In the genomic region with DNA sequence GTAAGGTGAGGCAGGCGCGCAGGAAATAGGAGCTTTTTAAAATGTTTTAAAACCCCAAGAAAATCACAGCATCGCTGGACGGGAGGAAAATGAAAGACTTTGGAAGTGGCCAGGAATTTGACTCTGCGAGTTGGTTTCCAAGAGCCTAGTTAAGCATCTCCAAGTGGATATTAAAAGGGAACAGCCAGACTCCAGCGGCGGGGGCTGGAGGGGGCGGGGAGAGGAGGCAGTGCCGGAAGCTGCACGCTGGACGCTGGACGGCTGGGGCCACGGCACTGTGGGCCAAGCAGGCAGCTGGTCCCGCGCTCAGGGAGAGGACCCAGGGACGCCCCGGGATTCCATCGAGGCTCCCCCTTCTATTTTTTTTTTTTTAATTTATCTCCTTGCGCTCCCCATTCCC, we compare ENCODE assay signal across 8 mouse cellular contexts. TPM values are rescaled to one million over a fixed set of nuclear protein-coding genes. Genes with fewer than 3 reads are reported as not detected.
DNase-seq lines count a peak whose midpoint lies in the region; ATAC-seq lines count a peak whose summit lies in the region.

No protein-coding gene starts in this region.

- WGBS in embryonic facial prominence, embryonic 15.5 days: 12% methylated on average over 19 of the region's 19 CpGs
- WGBS in heart, embryonic 14.5 days: 18% methylated on average over 19 of the region's 19 CpGs
- WGBS in kidney, embryonic 15.5 days: 19% methylated on average over 19 of the region's 19 CpGs
- 8% methylated on average over 19 of the region's 19 CpGs for WGBS in lung, embryonic 16.5 days

- H3K27ac ChIP-seq in embryonic facial prominence, embryonic 15.5 days (replicated peaks): peak overlapping the region; percentile 91
- H3K27ac ChIP-seq in heart, embryonic 14.5 days (replicated peaks in 1 of 2; ENCODE audit: control insufficient read depth in 1 of 2, insufficient read depth in 1 of 2, low read depth in 2 of 2, low read length in 2 of 2): peak overlapping the region in 1 of 2 experiments; percentile 47; a peak in 2 of 4 replicates
- peak overlapping the region; percentile 72 for H3K27ac ChIP-seq in kidney, embryonic 15.5 days
- H3K27ac ChIP-seq in lung, embryonic 16.5 days (ENCODE audit: low read length): peak overlapping the region; percentile 92

- no peaks in the 10 kb centered on the region for H3K9me3 ChIP-seq in embryonic facial prominence, embryonic 15.5 days (replicated peaks)
- H3K9me3 ChIP-seq in heart, embryonic 14.5 days (ENCODE audit: control insufficient read depth, low read length): no peaks in the 10 kb centered on the region
- no peaks in the 10 kb centered on the region for H3K9me3 ChIP-seq in kidney, embryonic 15.5 days (replicated peaks)
- no peaks in the 10 kb centered on the region for H3K9me3 ChIP-seq in lung, embryonic 16.5 days (ENCODE audit: control insufficient read depth, low read length)

- H3K4me1 ChIP-seq in embryonic facial prominence, embryonic 15.5 days: peaks cover 66% of the 10 kb centered on the region
- H3K4me1 ChIP-seq in heart, embryonic 14.5 days (ENCODE audit: control insufficient read depth in 2 of 2, insufficient read depth in 2 of 2, low read length in 2 of 2): peaks cover 32 to 43% of the 10 kb centered on the region in 2 experiments
- H3K4me1 ChIP-seq in kidney, embryonic 15.5 days: peaks cover 52% of the 10 kb centered on the region
- H3K4me1 ChIP-seq in lung, embryonic 16.5 days (replicated peaks; ENCODE audit: control insufficient read depth, insufficient read depth, low read length): peaks cover 54% of the 10 kb centered on the region

- H3K27me3 ChIP-seq in embryonic facial prominence, embryonic 15.5 days: no peaks in the 10 kb centered on the region
- H3K27me3 ChIP-seq in heart, embryonic 14.5 days (ENCODE audit: control insufficient read depth, insufficient read depth, low read length): no peaks in the 10 kb centered on the region
- H3K27me3 ChIP-seq in kidney, embryonic 15.5 days: 0 out of 2 replicates have a peak, but pooled peaks cover 5% of the 10 kb centered on the region
- no peaks in the 10 kb centered on the region for H3K27me3 ChIP-seq in lung, embryonic 16.5 days (ENCODE audit: control insufficient read depth, insufficient read depth, low read depth, low read length)

- peak overlapping the region; percentile 56 for H3K4me2 ChIP-seq in embryonic facial prominence, embryonic 15.5 days (replicated peaks)
- peak overlapping the region; percentile 76 for H3K4me2 ChIP-seq in heart, embryonic 14.5 days (ENCODE audit: low read length)
- H3K4me2 ChIP-seq in kidney, embryonic 15.5 days: peak overlapping the region; percentile 59
- H3K4me2 ChIP-seq in lung, embryonic 16.5 days (ENCODE audit: low read depth, low read length): peak overlapping the region; percentile 69

- H3K4me3 ChIP-seq in embryonic facial prominence, embryonic 15.5 days (replicated peaks): peak overlapping the region; percentile 42
- peak overlapping the region; percentile 15 to 37 for H3K4me3 ChIP-seq in heart, embryonic 14.5 days (ENCODE audit: control insufficient read depth in 1 of 2, insufficient read depth in 1 of 2, low read depth in 1 of 2, low read length in 2 of 2)
- peak overlapping the region; percentile 29 for H3K4me3 ChIP-seq in kidney, embryonic 15.5 days (replicated peaks)
- H3K4me3 ChIP-seq in lung, embryonic 16.5 days (ENCODE audit: low read length): peak overlapping the region; percentile 47

- peak overlapping the region; percentile 34; the same call in 1 of the 2 replicates for H3K9ac ChIP-seq in embryonic facial prominence, embryonic 15.5 days
- peak overlapping the region; percentile 69 for H3K9ac ChIP-seq in heart, embryonic 14.5 days (ENCODE audit: low read length)
- H3K9ac ChIP-seq in kidney, embryonic 15.5 days: 0 out of 2 replicates have a peak overlapping the region, but pooled peaks have one; percentile 26
- peak overlapping the region; percentile 64 for H3K9ac ChIP-seq in lung, embryonic 16.5 days (ENCODE audit: low read length)

- no peaks in the 10 kb centered on the region for H3K36me3 ChIP-seq in embryonic facial prominence, embryonic 15.5 days
- no peaks in the 10 kb centered on the region for H3K36me3 ChIP-seq in heart, embryonic 14.5 days (ENCODE audit: control insufficient read depth, insufficient read depth, low read length)
- H3K36me3 ChIP-seq in kidney, embryonic 15.5 days: no peaks in the 10 kb centered on the region
- H3K36me3 ChIP-seq in lung, embryonic 16.5 days (ENCODE audit: control insufficient read depth, insufficient read depth, low read length): no peaks in the 10 kb centered on the region

- ATAC-seq in embryonic facial prominence, embryonic 15.5 days (ENCODE audit: insufficient number of reproducible peaks, low FRiP score, low TSS enrichment, low read depth): no peak; the same call in 1 of the 2 replicates
- ATAC-seq in heart, embryonic 14.5 days (ENCODE audit: insufficient number of reproducible peaks, insufficient read depth, low FRiP score, low read depth): no peak
- ATAC-seq in kidney, embryonic 15.5 days (replicated peaks; ENCODE audit: low FRiP score): peak; percentile 61; the same call in 1 of the 2 replicates
- peak; percentile 78 for ATAC-seq in lung, embryonic 16.5 days (ENCODE audit: low read depth)
- ATAC-seq in granulocyte monocyte progenitor cell, adult 5-6 weeks (replicated peaks; ENCODE audit: poor library complexity, severe bottlenecking): no peak

- peak; percentile 88 for DNase-seq in adrenal gland, adult 2 months
- DNase-seq in testis, postnatal 10 days (ENCODE audit: low spot score): peak; percentile 88
- DNase-seq in layer of hippocampus, postnatal 25 days (ENCODE audit: extremely low spot score in 1 of 2, low spot score in 1 of 2): no peak

RNA-seq across cellular contexts. Expression of gene Sept9, which starts 32.6 kb away (rescaled TPM):
- 100 to 1,000 TPM; 143 to 149 TPM for total RNA-seq in adrenal gland, adult 2 months (2021)
- polyA plus RNA-seq in adrenal gland, adult 2 months (2012; rRNA removed): 46.5 and 53.7 TPM in 2 replicates
- 150 and 157 TPM in 2 replicates for polyA plus RNA-seq in embryonic facial prominence, embryonic 15.5 days (2015; fragmentation: Nextera tagmentation; extraction: Ambion mirVana)
- polyA plus RNA-seq in heart, embryonic 14.5 days (2014; fragmentation: Nextera tagmentation; extraction: Ambion mirVana): 49.7 and 51.8 TPM in 2 replicates
- polyA plus RNA-seq in kidney, embryonic 15.5 days (2015; fragmentation: Nextera tagmentation; extraction: Ambion mirVana): 120 and 126 TPM in 2 replicates
- polyA plus RNA-seq in lung, embryonic 16.5 days (2015; fragmentation: Nextera tagmentation; extraction: Ambion mirVana): 128 and 139 TPM in 2 replicates
- 139 and 145 TPM in 2 replicates for total RNA-seq in granulocyte monocyte progenitor cell, adult 5-6 weeks (2014; fragmentation: Nextera tagmentation)
- 124 and 141 TPM in 2 replicates for total RNA-seq in granulocyte monocyte progenitor cell, adult 5-6 weeks (2017)
- 100 to 1,000 TPM; 114 to 119 TPM for total RNA-seq in layer of hippocampus, postnatal 25 days (2021)

Comparison
In these comparisons a context has a peak if more than half of its experiments do, and no peak if none do; other contexts are left out.
1. DNase-seq: peak in adrenal gland, adult 2 months (single experiment) and testis, postnatal 10 days (single experiment); none in layer of hippocampus, postnatal 25 days (0 of 2).
2. ATAC-seq: peak in kidney, embryonic 15.5 days (single experiment) and lung, embryonic 16.5 days (single experiment); none in embryonic facial prominence, embryonic 15.5 days (single experiment), heart, embryonic 14.5 days (single experiment) and granulocyte monocyte progenitor cell, adult 5-6 weeks (single experiment).
3. Peak in every context shown above with its lines, with median percentiles within 50 percentile points of each other: H3K4me2 ChIP-seq, H3K4me3 ChIP-seq and H3K9ac ChIP-seq.